Mouse (Mus musculus) cerebellum, postnatal 10 days (tissue): ENCODE measurements around the gene Tmem216.
"Not testable (repeated sequence)": the region's sequence is repeated elsewhere in the genome, so short reads cannot be mapped to it uniquely, and the experiment has no call there.

Experiments
- DNase-seq, 2 experiments: peaks; one replicate each; pipeline ENCODE4 v3.0.0; 2021; ENCODE audit warnings: mixed read lengths in 2 of 2

Gene Tmem216

DNA sequence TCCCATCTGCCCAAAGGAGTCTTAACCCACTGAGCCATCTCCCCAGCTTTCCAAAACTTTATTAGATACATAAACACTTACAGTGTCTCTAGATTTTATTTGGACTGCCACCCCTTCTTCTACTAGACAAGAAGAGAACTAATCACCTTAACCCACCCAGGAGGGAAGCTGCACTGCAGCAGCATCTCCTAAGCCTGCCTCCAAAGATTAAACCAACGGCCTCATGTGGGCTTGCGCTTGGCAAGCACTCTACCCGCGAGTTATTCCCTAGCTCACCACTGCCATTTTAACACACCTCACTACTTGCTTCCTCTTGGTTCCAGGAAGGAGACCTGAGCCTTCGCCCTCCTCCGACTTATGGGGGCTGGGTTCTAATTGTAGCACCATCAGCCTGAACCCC, 8.2 kb upstream of the Tmem216 start:
- no peak for DNase-seq

- DNase-seq, result no peak
Measured at GRCm38 (mm10) chr19:10562351-10562750, 6.3 kb upstream of the Tmem216 start.

DNA sequence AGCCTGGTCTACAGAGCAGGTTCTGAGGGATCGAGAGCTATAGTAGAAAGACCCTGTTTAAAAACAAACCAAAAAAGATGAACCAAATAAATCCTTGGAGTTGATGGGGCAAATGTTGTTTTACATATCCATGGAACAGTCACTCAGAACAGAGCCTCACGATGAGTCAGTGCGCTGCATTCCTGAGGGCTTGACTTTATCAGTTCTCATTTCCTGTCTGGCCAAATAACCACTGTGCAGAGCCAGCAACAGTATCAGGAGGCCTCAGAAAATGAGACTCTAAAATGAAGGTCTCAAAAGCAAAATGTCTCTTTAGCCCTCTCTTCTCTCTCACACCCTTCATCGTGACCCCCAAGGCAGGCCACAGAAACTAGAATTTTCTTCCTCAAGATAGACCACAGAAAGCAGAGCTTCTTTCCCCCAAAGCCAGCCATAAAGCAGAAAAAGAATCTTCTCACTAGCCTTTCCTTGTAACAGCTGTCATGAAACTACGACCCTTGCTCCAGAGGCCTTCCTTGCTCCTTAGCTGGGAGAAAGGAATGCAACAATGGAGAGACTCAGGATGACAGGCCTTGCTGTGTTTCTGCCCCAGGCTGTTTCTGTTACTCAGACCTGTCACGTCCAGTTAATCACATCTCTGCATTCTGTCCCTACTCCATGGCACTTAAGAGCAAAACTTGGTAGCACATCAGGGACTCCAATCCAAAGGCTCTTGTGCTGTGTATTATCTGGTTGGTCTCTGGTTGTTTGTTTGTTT, 5.7 kb upstream of the Tmem216 start:
- DNase-seq, result no peak

- DNase-seq, result no peak
Measured at GRCm38 (mm10) chr19:10560108-10560507, 4.1 kb upstream of the Tmem216 start.

GRCm38 (mm10) chr19:10557837-10558375, 1.9 kb upstream of the Tmem216 start:
- not testable (repeated sequence) for DNase-seq

DNA sequence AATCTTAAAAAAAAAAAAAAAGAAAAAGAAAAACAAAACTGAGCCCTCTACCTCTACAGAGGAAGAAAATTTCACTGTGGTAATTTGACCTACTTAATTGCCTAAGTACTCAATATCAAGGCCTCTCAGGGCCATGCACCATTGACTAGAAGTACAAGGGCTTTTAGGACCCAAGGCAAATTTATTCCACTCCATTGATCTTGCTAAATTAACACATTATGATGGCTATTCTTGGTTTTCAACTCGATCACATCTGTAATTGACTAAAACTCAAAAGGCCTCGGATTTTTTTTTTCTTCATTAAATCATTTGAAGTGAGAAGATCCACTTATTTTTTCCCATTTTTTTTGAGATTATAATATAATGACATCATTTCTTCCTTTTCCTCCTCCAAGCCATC, 1.4 kb upstream of the Tmem216 start:
- DNase-seq, result no peak

GRCm38 (mm10) chr19:10557001-10557400, 963 bp upstream of the Tmem216 start:
- DNase-seq, result no peak

GRCm38 (mm10) chr19:10539454-10539853, 16.6 kb downstream of the Tmem216 start:
- no peak for DNase-seq

DNA sequence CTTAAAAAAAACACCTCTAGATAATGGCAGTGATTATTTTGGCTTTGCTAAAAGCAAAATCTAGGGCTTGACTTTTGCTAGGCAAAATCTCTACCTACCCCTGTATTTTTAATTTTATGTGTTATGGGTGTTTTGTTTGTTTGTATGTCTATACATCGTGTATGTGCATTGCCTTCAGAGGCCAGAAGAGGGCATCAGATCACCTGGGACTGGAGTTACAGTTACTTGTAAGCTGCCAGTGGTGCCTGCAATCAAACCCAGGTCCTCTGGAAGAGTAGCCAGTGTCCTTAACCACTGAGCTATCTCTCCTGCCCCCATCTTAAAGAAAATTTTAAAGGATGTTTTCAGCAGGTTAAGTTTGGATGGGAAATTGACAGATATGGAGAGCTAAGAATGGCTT, 26.0 kb downstream of the Tmem216 start:
- DNase-seq, result no peak

DNA sequence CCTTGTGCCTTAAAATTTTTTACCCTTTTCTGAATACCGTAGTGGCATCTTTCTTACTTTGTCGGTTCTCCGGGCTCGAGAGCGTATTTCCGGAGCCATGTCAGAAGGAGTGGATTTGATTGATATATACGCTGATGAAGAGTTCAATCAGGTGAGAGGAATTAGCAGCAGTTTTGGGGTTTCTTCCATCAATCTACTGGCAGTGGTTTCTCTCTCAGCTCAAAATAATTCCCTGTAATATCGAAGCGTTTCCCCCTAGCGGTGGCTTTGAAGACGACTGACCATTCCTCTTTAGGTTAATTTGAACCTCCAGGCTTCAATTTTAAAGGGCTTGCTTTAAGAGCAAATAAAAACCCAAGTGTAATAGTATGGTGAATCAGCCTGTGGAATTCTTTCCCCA, 30.1 kb downstream of the Tmem216 start, which contains the start of gene Sdhaf2:
Gene Sdhaf2, minus strand, starts transcription at position 233 of the 400 bp plus-strand sequence.
- peak; percentile 69 to 82 for DNase-seq

DNA sequence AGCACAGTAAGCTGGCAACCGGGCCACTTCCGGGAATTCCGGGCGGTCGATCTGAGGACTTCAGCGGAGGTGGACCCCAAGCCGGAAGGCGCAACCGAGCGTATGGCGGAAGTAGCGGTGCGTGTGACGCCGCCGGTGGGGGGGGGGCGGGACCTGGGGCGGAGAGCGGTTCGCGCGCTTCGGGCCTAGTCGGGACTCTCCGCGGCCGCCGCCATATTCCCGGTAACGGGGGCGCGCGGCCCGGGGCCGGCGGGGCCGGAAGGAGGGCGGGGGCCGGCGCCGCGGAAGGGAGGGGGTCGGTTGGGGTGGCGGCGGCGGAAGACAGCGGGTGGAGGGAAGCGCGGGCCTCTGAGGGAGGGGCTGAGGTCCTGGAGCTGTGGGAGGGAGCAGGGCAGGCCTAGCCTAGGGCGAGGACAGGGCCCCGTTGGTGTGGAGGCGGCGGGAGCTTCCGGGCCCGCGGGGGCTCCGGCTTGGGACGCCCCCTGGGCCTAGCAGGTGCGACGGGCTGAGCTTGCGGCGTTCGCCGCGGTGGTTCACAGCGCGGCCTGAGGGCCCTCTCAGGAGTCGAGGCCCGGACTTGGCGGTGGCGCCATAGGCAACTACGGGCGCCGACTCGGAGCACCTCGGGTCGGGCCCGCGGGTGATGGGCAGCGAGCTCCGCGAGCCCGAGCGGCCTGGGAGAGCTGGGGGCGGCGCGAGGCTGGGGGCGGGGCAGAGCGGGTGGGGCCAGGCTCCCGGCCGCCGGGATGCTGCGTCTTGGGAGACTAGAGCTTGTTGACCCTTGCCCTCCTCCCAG, 30.7 kb downstream of the Tmem216 start, which contains the start of gene Cpsf7:
Gene Cpsf7, plus strand, starts transcription at position 161 of the 796 bp plus-strand sequence.
- peak; percentile 96 to 97 for DNase-seq

DNA sequence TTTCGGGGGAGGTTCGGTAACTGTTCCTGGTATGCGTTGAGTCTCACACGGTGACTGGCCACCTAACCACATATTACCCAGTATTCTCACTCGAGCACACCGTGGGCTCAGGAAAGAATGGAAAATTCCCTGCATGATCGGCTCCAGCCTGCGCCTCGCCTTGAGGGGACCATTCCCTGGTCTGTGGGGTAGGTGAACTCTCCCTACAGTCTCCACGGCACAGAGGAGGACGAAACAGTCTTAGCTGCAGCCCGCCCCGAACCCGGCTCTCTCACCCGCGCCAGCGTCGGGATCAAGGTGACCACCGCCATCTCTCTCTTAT, 31.3 kb downstream of the Tmem216 start:
- no peak for DNase-seq

- DNase-seq, result no peak
Measured at GRCm38 (mm10) chr19:10523483-10524080, 32.5 kb downstream of the Tmem216 start.

DNA sequence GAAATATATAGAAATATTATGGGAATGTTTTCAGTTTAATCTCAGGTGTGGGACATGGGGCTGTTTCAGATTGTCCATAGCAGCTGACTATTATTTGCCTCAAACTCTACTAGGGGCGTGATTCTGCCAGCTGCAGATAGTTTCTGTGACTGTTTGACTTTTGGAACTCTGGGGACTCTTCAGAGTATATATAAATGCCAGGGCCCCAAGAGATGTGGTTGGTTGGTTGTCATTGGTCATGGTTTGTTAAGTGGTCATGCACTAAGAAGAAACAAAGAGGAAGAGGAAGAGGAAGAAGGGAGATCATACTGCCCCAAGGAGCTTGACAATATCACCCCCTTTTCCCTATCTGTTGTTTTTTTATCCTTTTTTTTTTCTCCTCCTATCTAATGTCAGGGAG, 34.1 kb downstream of the Tmem216 start:
- no peak for DNase-seq

GRCm38 (mm10) chr19:10520355-10520754, 35.7 kb downstream of the Tmem216 start:
- DNase-seq, result peak; percentile 34 to 39

DNA sequence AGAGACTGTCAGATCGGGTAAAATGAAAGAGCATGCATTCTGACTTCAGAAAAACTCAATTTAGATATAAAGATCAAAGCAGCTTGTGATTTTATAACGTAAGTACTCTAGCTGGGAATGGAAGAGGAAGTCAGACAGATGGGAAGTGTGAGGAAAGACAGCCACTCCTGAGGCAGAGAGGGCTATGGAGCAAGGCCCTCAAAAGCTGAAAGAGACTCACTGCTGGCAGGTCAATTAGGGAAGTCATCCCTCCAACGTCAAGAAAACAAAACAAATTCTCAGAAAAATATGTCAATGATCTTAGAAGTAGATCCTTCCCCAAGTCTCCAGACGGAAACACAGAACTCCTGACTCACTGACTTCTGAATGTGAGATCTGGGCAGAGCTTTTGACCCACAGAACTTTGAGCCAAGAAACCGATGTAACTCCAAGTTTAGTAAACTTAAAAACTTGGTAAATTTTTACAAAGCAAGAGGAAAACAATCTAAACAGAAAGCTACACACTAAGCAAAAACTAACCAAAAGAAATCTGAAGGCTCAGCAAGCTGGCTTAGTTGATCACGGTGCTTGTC, 45.2 kb downstream of the Tmem216 start:
- DNase-seq, result no peak

DNA sequence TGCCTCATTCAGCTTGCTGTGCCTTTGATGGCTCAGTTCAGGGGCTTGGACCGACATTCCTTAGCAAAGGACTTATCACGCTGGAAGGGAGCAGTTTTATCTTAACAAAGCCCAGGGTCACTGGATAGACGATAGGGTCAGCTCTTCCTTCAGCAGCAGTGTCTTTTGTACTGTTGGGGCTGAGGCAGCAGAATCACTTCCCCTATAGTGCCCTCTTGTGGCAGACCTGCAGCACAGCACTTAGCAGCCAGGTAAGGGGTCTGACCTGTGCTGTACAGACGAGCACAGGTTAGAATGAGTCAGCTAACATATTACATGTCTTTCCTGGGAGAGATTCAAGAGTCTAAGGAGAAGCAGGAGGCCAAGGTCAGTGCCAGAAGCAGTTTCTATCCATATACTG, 53.5 kb downstream of the Tmem216 start:
- peak; percentile 72 to 84 for DNase-seq

DNA sequence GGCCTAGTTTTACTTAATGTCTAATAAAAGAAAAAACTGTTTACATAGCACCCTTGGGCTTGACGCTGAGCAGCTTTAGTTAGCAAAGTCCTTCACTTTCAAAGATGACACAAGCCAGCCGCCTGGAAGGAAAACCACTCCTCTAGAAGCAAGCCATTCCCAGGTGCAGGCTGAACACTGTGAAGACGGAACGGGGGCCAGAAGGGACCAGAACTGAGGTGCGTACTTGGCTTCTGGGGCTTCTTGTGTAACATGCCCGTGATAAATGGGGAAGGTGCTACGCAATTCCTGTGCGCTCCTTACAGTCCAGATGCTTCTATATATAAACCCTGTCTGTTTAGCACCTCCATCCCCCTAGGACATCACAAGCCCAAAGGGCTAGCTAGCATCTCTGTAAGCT, 55.5 kb downstream of the Tmem216 start:
- DNase-seq, result no peak

- no peak for DNase-seq
Measured at GRCm38 (mm10) chr19:10497512-10498160, 58.4 kb downstream of the Tmem216 start.

DNA sequence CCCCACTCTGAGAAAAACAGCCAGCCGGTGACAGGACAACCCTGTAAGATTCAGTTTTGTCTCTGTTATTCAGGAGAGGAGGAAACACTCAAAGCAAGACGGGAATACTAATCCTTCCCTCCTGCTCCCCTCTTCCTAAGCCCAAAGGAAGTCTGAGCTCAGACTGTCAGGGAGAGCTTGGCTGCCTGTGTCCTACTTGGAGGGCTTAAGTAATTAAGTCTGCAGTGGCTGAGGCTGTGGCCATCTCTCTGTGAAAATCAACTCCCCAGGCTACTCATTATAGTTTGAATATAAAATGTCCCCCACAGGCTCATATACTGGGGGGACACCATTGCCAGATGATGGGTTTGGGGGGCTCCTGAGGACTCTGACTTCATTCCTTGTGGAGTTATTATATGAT, 59.1 kb downstream of the Tmem216 start:
- DNase-seq, result no peak

DNA sequence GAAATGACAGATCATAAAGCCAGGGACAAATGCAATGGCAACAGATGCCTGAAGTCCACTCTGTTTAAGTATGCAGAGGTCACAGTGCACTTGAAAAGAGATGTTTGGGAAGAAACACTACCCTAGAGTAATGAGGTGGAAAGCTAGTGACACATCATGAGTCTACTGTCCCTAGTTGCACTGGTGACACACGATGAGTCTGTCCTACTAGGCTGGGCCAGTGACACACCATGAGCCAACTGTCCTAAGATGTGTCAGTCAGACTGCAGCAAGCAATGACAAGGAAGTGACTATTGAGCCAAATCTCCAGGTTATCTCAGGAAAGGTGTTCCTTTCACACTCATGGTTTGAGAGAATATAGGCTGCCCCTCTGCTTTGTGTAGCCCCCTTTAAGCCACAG, 60.4 kb downstream of the Tmem216 start:
- DNase-seq, result no peak

DNA sequence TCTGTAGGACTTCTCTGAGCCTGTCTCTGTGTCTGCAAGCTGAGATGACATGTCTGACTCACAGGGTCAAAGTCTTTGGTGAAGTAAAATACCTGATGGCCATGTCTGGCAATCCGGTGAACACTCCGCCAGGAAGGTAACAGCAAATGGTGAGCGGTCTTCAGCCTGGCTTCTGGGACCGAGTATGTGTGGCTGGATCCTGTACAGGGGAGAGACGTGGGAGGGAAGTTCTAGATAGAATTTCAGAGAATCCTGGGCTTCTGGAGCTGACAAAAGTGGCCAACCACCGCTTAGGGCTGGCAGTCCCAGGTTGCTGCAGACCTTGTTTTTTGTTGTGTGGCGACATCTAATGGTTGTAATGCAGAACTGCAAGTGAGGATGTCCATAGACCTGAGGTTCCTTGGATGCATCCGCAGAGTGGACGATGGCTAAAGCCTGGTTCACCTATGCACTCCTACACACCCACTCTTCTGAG, 69.7 kb downstream of the Tmem216 start:
- peak; percentile 72 to 73 for DNase-seq
